Mouse (Mus musculus) megakaryocyte, adult 5-6 weeks (primary cell): ENCODE data around the gene Gm17509. TPM values are rescaled to one million over a fixed set of nuclear protein-coding genes. Genes with fewer than 3 reads are reported as not detected.

Experiments used
- ATAC-seq: 2 replicates; pipeline ENCODE4 v1.8.0; 2016; ENCODE audit warnings: mild to moderate bottlenecking, inconsistent platforms; ENCODE audit not compliant: poor library complexity, severe bottlenecking
- total RNA-seq, 2 experiments: library from RNA; stranded (forward) in 1 of 2; stranded (reverse) in 1 of 2; fragments of 153-499, 151-499 nt in 1 of 2; fragments of 221-1000, 200-1000 nt in 1 of 2; gene quantifications; 2 replicates each; pipeline versions ENCODE4 v1.2.3 to v1.2.4; 2015 to 2017

Gene Gm17509
- total RNA-seq (2015) = 0.51 and 0.84 TPM in 2 replicates
- total RNA-seq (2017) = 0.40 and 1.2 TPM in 2 replicates

GRCm38 (mm10) chr13:117220501-117221321, at the start of gene Gm17509:
Gene Gm17509 (minus strand): TSS chr13:117221075.
- ATAC-seq = peak; percentile 65

GRCm38 (mm10) chr13:117267963-117268362, 47.1 kb upstream of the Gm17509 start:
- ATAC-seq = no peak

DNA sequence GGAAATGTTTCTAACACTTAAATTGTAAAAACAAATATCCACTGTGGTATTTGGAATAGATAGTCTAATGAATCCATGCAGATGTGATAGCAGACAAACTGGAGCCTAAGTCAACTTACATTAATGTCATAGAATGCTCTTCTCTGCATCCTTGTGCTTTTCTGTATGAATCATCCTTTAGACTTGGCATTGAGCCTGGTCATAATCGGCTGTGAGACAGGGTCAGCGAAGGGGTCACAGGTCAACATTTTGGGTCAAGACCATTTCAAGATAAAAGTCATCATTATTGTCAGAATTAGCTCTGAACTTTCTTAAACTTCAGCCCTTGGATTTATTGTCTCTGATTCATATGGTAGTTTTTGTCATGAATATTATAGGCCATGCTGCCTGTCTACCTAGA, 45.3 kb upstream of the Gm17509 start:
- ATAC-seq = no peak

GRCm38 (mm10) chr13:117260704-117261103, 39.8 kb upstream of the Gm17509 start:
- ATAC-seq = peak; percentile 91

DNA sequence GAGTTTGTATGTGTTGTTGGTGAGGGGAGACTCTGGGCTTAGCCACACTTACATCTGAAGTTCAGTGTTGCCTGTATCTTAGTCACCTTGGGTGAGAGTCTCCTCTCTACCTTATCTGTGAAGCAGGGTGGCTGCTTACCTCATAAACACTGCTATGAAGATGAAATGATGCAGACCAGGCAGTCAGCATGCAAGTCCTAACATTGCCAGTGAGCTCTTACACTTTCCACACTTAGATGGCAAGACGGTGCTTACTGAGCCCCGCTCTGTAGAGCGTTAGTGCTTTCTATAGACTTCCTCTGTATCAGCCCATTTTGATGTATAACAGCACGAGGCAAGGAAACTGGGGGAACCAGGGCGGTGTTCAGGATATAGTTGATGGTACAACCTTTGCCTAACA, 21.7 kb upstream of the Gm17509 start:
- peak; percentile 36 for ATAC-seq

GRCm38 (mm10) chr13:117242063-117242462, 21.2 kb upstream of the Gm17509 start:
- peak; percentile 74 for ATAC-seq

DNA sequence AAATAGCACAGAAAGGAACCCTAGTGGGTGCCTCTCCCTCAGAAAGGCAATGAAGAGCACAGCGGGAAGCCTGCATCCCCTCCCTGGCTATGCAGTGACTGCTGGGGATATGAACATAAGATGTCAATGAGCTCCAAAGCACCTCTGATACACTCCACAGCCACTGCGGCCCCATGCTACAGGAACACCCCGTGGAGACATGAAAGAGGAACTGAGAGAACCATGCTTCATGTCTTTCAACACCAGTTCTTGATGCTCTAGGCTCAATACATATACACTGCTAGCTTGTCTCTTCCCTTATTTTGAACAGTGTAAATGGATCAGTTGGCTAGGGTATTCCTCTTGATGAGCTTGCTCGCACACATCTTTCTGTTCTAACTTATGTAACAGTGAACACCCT, 16.2 kb upstream of the Gm17509 start:
- ATAC-seq = peak; percentile 70

DNA sequence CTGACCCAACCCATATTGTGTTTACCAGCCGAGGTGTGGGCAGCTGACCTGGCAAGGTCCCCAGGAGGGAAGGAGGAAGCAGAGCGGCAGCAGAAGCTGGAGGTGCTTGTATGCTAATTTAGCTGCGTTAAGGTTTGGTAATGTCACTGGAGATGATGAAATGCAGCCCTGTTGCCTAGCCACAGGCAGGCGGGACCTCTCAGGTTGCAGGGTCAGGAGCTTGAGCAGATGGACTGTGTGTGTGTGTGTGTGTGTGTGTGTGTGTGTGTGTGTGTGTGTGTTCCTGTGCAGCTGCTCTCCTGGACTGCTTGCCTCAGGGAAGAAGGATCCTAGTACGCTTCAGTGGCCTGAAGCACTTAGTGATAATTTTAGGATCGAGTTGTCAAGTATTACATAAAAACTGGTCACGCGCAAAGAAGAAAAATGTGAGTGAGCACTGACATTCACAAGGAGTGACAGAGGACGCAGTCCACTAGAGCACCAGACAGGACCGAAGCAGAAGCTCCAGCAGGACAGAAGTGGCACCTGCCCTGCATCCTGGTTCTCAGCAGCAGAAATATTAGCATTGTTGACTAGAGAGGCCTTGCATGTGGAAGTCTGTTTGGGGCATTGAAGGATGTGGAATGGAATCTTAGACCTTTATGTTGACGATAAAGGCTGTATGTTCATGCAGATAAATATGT, 14.8 kb upstream of the Gm17509 start:
- ATAC-seq = peak; percentile 88

DNA sequence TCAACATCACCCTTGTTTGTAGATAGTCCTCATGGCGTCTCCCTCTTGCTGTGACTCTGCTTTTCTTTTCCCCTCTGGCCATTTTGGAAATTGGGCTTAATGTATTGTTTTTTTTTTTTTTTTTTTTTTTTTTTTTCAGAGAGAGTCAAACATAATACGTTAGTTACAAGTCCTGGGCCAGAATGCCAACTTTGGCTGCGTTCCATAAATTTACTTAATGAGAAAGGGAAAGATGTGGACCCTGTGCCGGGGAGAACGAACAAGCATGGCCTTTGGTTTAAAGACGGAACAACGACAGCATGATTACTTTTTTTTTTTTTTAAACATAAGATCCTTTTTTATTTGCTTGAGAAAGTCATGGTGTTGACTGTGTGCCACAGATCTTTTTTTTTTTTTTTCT, 13.6 kb upstream of the Gm17509 start:
- ATAC-seq = no peak

- ATAC-seq = no peak
Observed at GRCm38 (mm10) chr13:117233808-117234207, 12.9 kb upstream of the Gm17509 start.

GRCm38 (mm10) chr13:117230371-117231110, 9.7 kb upstream of the Gm17509 start:
- no peak for ATAC-seq

DNA sequence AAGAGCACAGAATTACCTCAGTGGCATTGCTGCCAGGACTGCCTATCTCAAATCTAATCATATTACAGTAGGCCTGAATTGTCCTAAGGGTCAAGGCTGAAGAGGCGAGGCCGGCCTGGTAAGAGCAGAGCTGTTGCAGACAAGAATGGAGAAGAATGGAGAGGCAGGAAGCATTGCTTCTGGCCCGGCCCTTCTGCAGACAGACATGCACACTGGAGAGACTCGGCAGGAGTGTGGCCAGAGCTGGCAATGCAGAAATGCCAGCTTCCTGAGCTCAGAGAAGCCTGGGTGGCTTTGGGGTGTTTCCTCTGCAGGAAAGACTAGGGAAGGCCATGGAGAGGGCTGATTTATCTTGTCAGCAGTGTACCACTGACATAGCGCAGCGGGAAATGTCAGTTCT, 4.7 kb upstream of the Gm17509 start:
- ATAC-seq = no peak

GRCm38 (mm10) chr13:117224901-117225300, 4.0 kb upstream of the Gm17509 start:
- ATAC-seq = no peak

GRCm38 (mm10) chr13:117223125-117223524, 2.2 kb upstream of the Gm17509 start:
- peak; percentile 48 for ATAC-seq

- ATAC-seq = no peak
Observed at GRCm38 (mm10) chr13:117219871-117220500, 889 bp downstream of the Gm17509 start.

DNA sequence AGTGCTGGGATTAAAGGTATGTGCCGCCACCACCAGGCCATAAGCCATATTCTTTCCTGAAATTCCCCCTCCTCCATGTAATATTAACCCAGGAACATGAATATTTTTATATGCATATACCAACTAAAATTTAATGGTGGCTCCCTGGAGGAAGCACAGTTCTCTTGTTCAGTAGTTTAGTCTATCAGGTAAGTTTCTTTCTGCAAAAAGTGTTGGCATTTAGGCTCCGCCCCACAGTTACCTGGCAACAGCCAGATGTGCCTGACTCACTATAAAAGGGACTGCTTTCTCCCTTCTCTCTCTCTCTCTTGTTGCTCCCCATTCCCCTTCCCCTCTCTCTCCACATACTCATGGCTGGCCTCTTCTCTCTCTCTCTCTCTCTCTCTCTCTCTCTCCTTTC, 2.8 kb downstream of the Gm17509 start:
- no peak for ATAC-seq

GRCm38 (mm10) chr13:117217621-117218020, 3.3 kb downstream of the Gm17509 start:
- ATAC-seq = peak; percentile 19

- no peak for ATAC-seq
Observed at GRCm38 (mm10) chr13:117216752-117217363, 4.0 kb downstream of the Gm17509 start.

- 0 out of 2 replicates have a peak, but pooled peaks have one; percentile 9 for ATAC-seq
Observed at GRCm38 (mm10) chr13:117216126-117216525, 4.7 kb downstream of the Gm17509 start.

DNA sequence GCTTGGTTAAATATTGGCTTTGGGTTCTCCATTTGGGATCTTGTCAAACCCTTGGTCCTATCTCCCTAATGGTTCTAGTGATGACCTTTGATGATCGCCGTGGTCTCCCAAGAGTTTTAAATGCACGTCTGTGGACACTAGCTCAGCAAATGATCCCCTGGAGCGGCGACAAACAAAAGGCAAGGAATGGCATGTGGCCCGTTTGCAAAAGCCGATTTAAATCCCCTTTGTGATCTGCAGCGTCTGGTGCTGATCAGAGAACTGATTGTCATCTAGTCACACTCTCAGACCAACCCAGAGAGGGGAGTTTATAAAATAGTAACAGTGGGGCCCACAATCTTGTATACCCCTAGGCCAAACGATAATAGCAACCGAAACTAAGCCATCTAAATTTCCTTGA, 5.4 kb downstream of the Gm17509 start:
- ATAC-seq = no peak
